ENCODE assay signal across 8 mouse cellular contexts in the genomic region with DNA sequence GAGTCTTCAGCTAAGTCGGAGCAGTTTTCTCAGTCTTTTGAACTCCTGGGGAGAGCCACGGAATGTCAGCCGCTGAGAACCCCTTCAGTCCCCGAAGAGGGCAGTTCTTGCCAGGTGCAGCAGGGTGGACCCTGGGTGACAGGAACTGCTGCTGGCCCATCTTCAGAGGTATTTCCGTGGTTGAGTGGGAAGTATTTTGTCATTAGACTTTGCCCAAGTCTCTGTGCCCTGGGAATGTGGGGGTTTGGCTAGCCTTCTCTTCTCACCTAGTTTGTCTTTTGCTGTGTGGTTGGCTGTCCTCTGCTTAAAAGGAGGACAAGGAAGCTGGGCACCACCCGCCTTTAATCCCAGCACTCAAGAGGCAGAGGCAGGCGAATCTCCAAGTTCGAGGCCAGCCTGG. TPM values are rescaled to one million over a fixed set of nuclear protein-coding genes. Genes with fewer than 3 reads are reported as not detected.
DNase-seq lines count a peak whose midpoint lies in the region; ATAC-seq and TF ChIP-seq lines count a peak whose summit lies in the region.

No protein-coding gene starts in this region.

- peak overlapping the region; percentile 94 for H3K4me2 ChIP-seq in heart, embryonic 12.5 days
- H3K4me2 ChIP-seq in hindbrain, postnatal 0 days (ENCODE audit: low read depth, low read length): peak overlapping the region; percentile 98

- no peak for ATAC-seq in heart, embryonic 12.5 days (ENCODE audit: insufficient number of reproducible peaks, low FRiP score)
- ATAC-seq in hindbrain, postnatal 0 days: no peak
- no peak for ATAC-seq in CD4-positive, CD25-positive, alpha-beta regulatory T cell, adult 4 months

- 18% methylated on average over 8 of the region's 8 CpGs for WGBS in heart, embryonic 12.5 days
- 24% methylated on average over 8 of the region's 8 CpGs for WGBS in hindbrain, postnatal 0 days
- 25% methylated on average over 8 of the region's 8 CpGs for WGBS in midbrain, embryonic 10.5 days

- 0 out of 2 replicates have a peak overlapping the region, but pooled peaks have one; percentile 28 for H3K27ac ChIP-seq in heart, embryonic 12.5 days (ENCODE audit: poor library complexity, severe bottlenecking)
- no peak overlapping the region for H3K27ac ChIP-seq in bone marrow macrophage, adult 2 months (ENCODE audit: insufficient read depth, low read depth, low read length)
- peak overlapping the region; percentile 83; the same call in 1 of the 2 replicates for H3K27ac ChIP-seq in hindbrain, postnatal 0 days
- H3K27ac ChIP-seq in midbrain, embryonic 10.5 days (replicated peaks): peak overlapping the region; percentile 75; the same call in 1 of the 2 replicates

- peak overlapping the region; percentile 74 for H3K9ac ChIP-seq in heart, embryonic 12.5 days
- peak overlapping the region; percentile 70 for H3K9ac ChIP-seq in hindbrain, postnatal 0 days (replicated peaks; ENCODE audit: low read length)

- H3K27me3 ChIP-seq in heart, embryonic 12.5 days (replicated peaks): peaks cover 16% of the 10 kb centered on the region
- no peaks in the 10 kb centered on the region for H3K27me3 ChIP-seq in hindbrain, postnatal 0 days (ENCODE audit: insufficient read depth, low read length)
- H3K27me3 ChIP-seq in midbrain, embryonic 10.5 days (ENCODE audit: low read depth, poor library complexity, severe bottlenecking): peaks cover 24% of the 10 kb centered on the region

- intact Hi-C loops in heart, postnatal 25 days (cut with DNase I): no loop called here

- peaks cover 9% of the 10 kb centered on the region for H3K36me3 ChIP-seq in heart, embryonic 12.5 days
- H3K36me3 ChIP-seq in hindbrain, postnatal 0 days (ENCODE audit: insufficient read depth, low read length): peaks cover 8% of the 10 kb centered on the region; the same call in 1 of the 2 replicates
- peaks cover 33% of the 10 kb centered on the region for H3K36me3 ChIP-seq in midbrain, embryonic 10.5 days

- DNase-seq in heart, postnatal 25 days (ENCODE audit: low spot score): no peak
- no peak for DNase-seq in hindbrain, postnatal 0 days (ENCODE audit: low spot score)
- DNase-seq in midbrain, embryonic 10.5 days (ENCODE audit: low spot score): no peak
- no peak for DNase-seq in thymus, adult 18-20 months
- DNase-seq in spleen, adult 18-20 months: no peak

- no peak for TF ChIP-seq CTCF in bone marrow macrophage, adult 2 months (IDR thresholded peaks at IDR 0.05; ENCODE audit: low read depth, low read length)
- TF ChIP-seq CTCF in hindbrain, postnatal 0 days (IDR thresholded peaks at IDR 0.05; ENCODE audit: low read depth): no peak

- peaks cover 40% of the 10 kb centered on the region for H3K4me1 ChIP-seq in heart, embryonic 12.5 days (replicated peaks)
- H3K4me1 ChIP-seq in bone marrow macrophage, adult 2 months (ENCODE audit: control insufficient read depth, insufficient read depth, low read length): no peaks in the 10 kb centered on the region
- 0 out of 2 replicates have a peak, but pooled peaks cover 10% of the 10 kb centered on the region for H3K4me1 ChIP-seq in hindbrain, postnatal 0 days (ENCODE audit: insufficient read depth, low read length)
- H3K4me1 ChIP-seq in midbrain, embryonic 10.5 days: peaks cover 29% of the 10 kb centered on the region

- H3K4me3 ChIP-seq in heart, embryonic 12.5 days: peak overlapping the region; percentile 73
- H3K4me3 ChIP-seq in bone marrow macrophage, adult 2 months (ENCODE audit: insufficient read depth, low read length): peak overlapping the region; percentile 77
- peak overlapping the region; percentile 68 for H3K4me3 ChIP-seq in hindbrain, postnatal 0 days (ENCODE audit: low read length)
- peak overlapping the region; percentile 80 for H3K4me3 ChIP-seq in midbrain, embryonic 10.5 days

- H3K9me3 ChIP-seq in heart, embryonic 12.5 days (replicated peaks): no peaks in the 10 kb centered on the region
- H3K9me3 ChIP-seq in hindbrain, postnatal 0 days (ENCODE audit: low read length): no peaks in the 10 kb centered on the region
- H3K9me3 ChIP-seq in midbrain, embryonic 10.5 days (replicated peaks): no peaks in the 10 kb centered on the region

- no peak for TF ChIP-seq POLR2A in bone marrow macrophage, adult 2 months (IDR thresholded peaks at IDR 0.05; ENCODE audit: borderline replicate concordance, low read depth, low read length)

RNA-seq across cellular contexts. Expression of a gene that starts 0.9 kb away (rescaled TPM):
- 9.5 and 9.6 TPM in 2 replicates for polyA plus RNA-seq in heart, embryonic 12.5 days (2016; fragmentation: Nextera tagmentation; extraction: Ambion mirVana)
- total RNA-seq in heart, postnatal 25 days (2021): 1 to 10 TPM; 1.5 to 1.9 TPM
- 2.0 and 2.1 TPM in 2 replicates for polyA plus RNA-seq in bone marrow macrophage, adult 2 months (2012; ENCODE audit: insufficient read depth, insufficient read length, missing spikeins)
- 16.7 and 16.9 TPM in 2 replicates for total RNA-seq in hindbrain, postnatal 0 days (2014; rRNA removed)
- 20.3 and 21.0 TPM in 2 replicates for polyA plus RNA-seq in hindbrain, postnatal 0 days (2015; fragmentation: Nextera tagmentation; extraction: Ambion mirVana)
- polyA plus RNA-seq in midbrain, embryonic 10.5 days (2016; fragmentation: Nextera tagmentation; extraction: Ambion mirVana): 13.7 and 14.4 TPM in 2 replicates
- under 1 TPM in 1 of 2 experiments, not detected in 1; 0.22 TPM for polyA plus RNA-seq in CD4-positive, CD25-positive, alpha-beta regulatory T cell, adult 4 months (2017; shearing (Covaris generic))

RNA-seq across cellular contexts. Expression of a gene that starts 7.2 kb away (rescaled TPM):
- polyA plus RNA-seq in heart, embryonic 12.5 days (2016; fragmentation: Nextera tagmentation; extraction: Ambion mirVana): 1.3 and 1.4 TPM in 2 replicates
- total RNA-seq in heart, postnatal 25 days (2021): 10 to 100 TPM; 15.3 to 16.5 TPM
- 27.3 TPM in 2 replicates for polyA plus RNA-seq in bone marrow macrophage, adult 2 months (2012; ENCODE audit: insufficient read depth, insufficient read length, missing spikeins)
- 7.7 and 12.1 TPM in 2 replicates for total RNA-seq in hindbrain, postnatal 0 days (2014; rRNA removed)
- polyA plus RNA-seq in hindbrain, postnatal 0 days (2015; fragmentation: Nextera tagmentation; extraction: Ambion mirVana): 3.3 and 3.6 TPM in 2 replicates
- 0.06 and 0.11 TPM in 2 replicates for polyA plus RNA-seq in midbrain, embryonic 10.5 days (2016; fragmentation: Nextera tagmentation; extraction: Ambion mirVana)
- not detected for polyA plus RNA-seq in CD4-positive, CD25-positive, alpha-beta regulatory T cell, adult 4 months (2017; shearing (Covaris generic))

RNA-seq across cellular contexts. Expression of a gene that starts 19.6 kb away (rescaled TPM):
- 47.2 and 49.2 TPM in 2 replicates for polyA plus RNA-seq in heart, embryonic 12.5 days (2016; fragmentation: Nextera tagmentation; extraction: Ambion mirVana)
- total RNA-seq in heart, postnatal 25 days (2021): 1 to 10 TPM; 6.4 to 7.6 TPM
- polyA plus RNA-seq in bone marrow macrophage, adult 2 months (2012; ENCODE audit: insufficient read depth, insufficient read length, missing spikeins): 26.2 and 28.0 TPM in 2 replicates
- 27.9 and 28.6 TPM in 2 replicates for total RNA-seq in hindbrain, postnatal 0 days (2014; rRNA removed)
- 23.6 and 25.2 TPM in 2 replicates for polyA plus RNA-seq in hindbrain, postnatal 0 days (2015; fragmentation: Nextera tagmentation; extraction: Ambion mirVana)
- 178 and 181 TPM in 2 replicates for polyA plus RNA-seq in midbrain, embryonic 10.5 days (2016; fragmentation: Nextera tagmentation; extraction: Ambion mirVana)
- polyA plus RNA-seq in CD4-positive, CD25-positive, alpha-beta regulatory T cell, adult 4 months (2017; shearing (Covaris generic)): 10 to 100 TPM; 70.5 to 85.8 TPM

RNA-seq across cellular contexts. Expression of a gene that starts 49.2 kb away (rescaled TPM):
- polyA plus RNA-seq in heart, embryonic 12.5 days (2016; fragmentation: Nextera tagmentation; extraction: Ambion mirVana): 3.0 and 4.2 TPM in 2 replicates
- total RNA-seq in heart, postnatal 25 days (2021): 1 to 10 TPM; 5.6 to 6.9 TPM
- polyA plus RNA-seq in bone marrow macrophage, adult 2 months (2012; ENCODE audit: insufficient read depth, insufficient read length, missing spikeins): 1,067 and 1,170 TPM in 2 replicates
- total RNA-seq in hindbrain, postnatal 0 days (2014; rRNA removed): 10.5 and 14.5 TPM in 2 replicates
- 9.4 and 10.8 TPM in 2 replicates for polyA plus RNA-seq in hindbrain, postnatal 0 days (2015; fragmentation: Nextera tagmentation; extraction: Ambion mirVana)
- 3.7 and 5.7 TPM in 2 replicates for polyA plus RNA-seq in midbrain, embryonic 10.5 days (2016; fragmentation: Nextera tagmentation; extraction: Ambion mirVana)
- 1 to 10 TPM; 1.7 to 7.2 TPM for polyA plus RNA-seq in CD4-positive, CD25-positive, alpha-beta regulatory T cell, adult 4 months (2017; shearing (Covaris generic))

RNA-seq across cellular contexts. Expression of a gene that starts 58.4 kb away (rescaled TPM):
- not detected in 2 replicates for polyA plus RNA-seq in heart, embryonic 12.5 days (2016; fragmentation: Nextera tagmentation; extraction: Ambion mirVana)
- total RNA-seq in heart, postnatal 25 days (2021): under 1 TPM in 1 of 2 experiments, not detected in 1; 0.23 TPM
- polyA plus RNA-seq in bone marrow macrophage, adult 2 months (2012; ENCODE audit: insufficient read depth, insufficient read length, missing spikeins): 42.1 and 44.3 TPM in 2 replicates
- total RNA-seq in hindbrain, postnatal 0 days (2014; rRNA removed): 0.10 TPM in 1 of 2 replicates, not detected in the other
- polyA plus RNA-seq in hindbrain, postnatal 0 days (2015; fragmentation: Nextera tagmentation; extraction: Ambion mirVana): 0.05 TPM in 1 of 2 replicates, not detected in the other
- not detected in 2 replicates for polyA plus RNA-seq in midbrain, embryonic 10.5 days (2016; fragmentation: Nextera tagmentation; extraction: Ambion mirVana)
- polyA plus RNA-seq in CD4-positive, CD25-positive, alpha-beta regulatory T cell, adult 4 months (2017; shearing (Covaris generic)): 100 to 1,000 TPM in 1 of 2 experiments, 10 to 100 TPM in 1; 79.5 to 107 TPM
